Mouse (Mus musculus) thymus, adult 2 months (tissue): ENCODE results near the gene Birc6. TPM values are rescaled to one million over a fixed set of nuclear protein-coding genes. Genes with fewer than 3 reads are reported as not detected.
"Not testable (repeated sequence)": the region's sequence is repeated elsewhere in the genome, so short reads cannot be mapped to it uniquely, and the experiment has no call there.

Source experiments
- DNase-seq: peaks from one replicate; pipeline ENCODE4 v3.0.0; 2021
- H3K27ac ChIP-seq: fragments of 200-500 bp; 2 replicates; pipeline ENCODE4 v1.5.1; 2012; ENCODE audit warnings: low read length, control low read depth; ENCODE audit not compliant: control insufficient read depth, insufficient read depth
- H3K27me3 ChIP-seq: fragments of 200-500 bp; 2 replicates; pipeline ENCODE4 v1.6.1; 2012; ENCODE audit warnings: mild to moderate bottlenecking, low read length, moderate library complexity, mixed read lengths; ENCODE audit not compliant: control insufficient read depth, insufficient read depth
- H3K36me3 ChIP-seq: fragments of 200-500 bp; 2 replicates; pipeline ENCODE4 v1.6.1; 2012; ENCODE audit warnings: mild to moderate bottlenecking, low read length, moderate library complexity; ENCODE audit not compliant: control insufficient read depth, insufficient read depth
- H3K4me1 ChIP-seq: fragments of 200-500 bp; replicated peaks from 2 replicates; pipeline ENCODE4 v1.6.1; 2012; ENCODE audit warnings: low read length; ENCODE audit not compliant: control insufficient read depth, insufficient read depth
- H3K4me3 ChIP-seq: fragments of 200-500 bp; 2 replicates; pipeline ENCODE4 v1.5.1; 2012; ENCODE audit warnings: mild to moderate bottlenecking, low read length, control low read depth, moderate library complexity; ENCODE audit not compliant: control insufficient read depth, insufficient read depth
- CTCF ChIP-seq: fragments of 200-500 bp; IDR thresholded peaks from 2 replicates; pipeline ENCODE4 v1.5.1; 2012; ENCODE audit warnings: mild to moderate bottlenecking, control low read depth, low read length, moderate library complexity, borderline replicate concordance; ENCODE audit not compliant: control insufficient read depth, poor library complexity, insufficient read depth; ENCODE audit errors: extremely low read depth
- POLR2A ChIP-seq: fragments of 200-500 bp; IDR thresholded peaks from 2 replicates; pipeline ENCODE4 v1.6.1; 2012; ENCODE audit warnings: mild to moderate bottlenecking, low read length, control low read depth, moderate library complexity; ENCODE audit not compliant: control insufficient read depth, poor library complexity, insufficient read depth; ENCODE audit errors: extremely low read depth
- WGBS: fragments of 180-500 bp; shearing (Covaris S2); methylation state at CpG from one replicate; pipeline ENCODE4 v1.1.7; 2018; 5-methylcytosine and 5-hydroxymethylcytosine counted together
- polyA plus RNA-seq: library from polyadenylated mRNA; depleted of rRNA; stranded (reverse); fragments of >200 nt; gene quantifications from 2 replicates; pipeline ENCODE4 v1.2.3, GENCODE M21; 2012

Gene Birc6
- polyA plus RNA-seq, 1 experiment, result 221 TPM

GRCm38 (mm10) chr17:74670031-74670430 lies 141.9 kb downstream of the Birc6 start:
- TF ChIP-seq POLR2A (no peak), CTCF (no peak)
- H3K4me1 ChIP-seq, result no peaks in the 10 kb centered on the region
- H3K27ac ChIP-seq, result no peak overlapping the region
- H3K27me3 ChIP-seq, result no peaks in the 10 kb centered on the region
- peaks cover 38% of the 10 kb centered on the region for H3K36me3 ChIP-seq
- H3K4me3 ChIP-seq, result no peak overlapping the region
- WGBS, result 96% methylated on average over 13 of the region's 13 CpGs
- no peak for DNase-seq

DNA sequence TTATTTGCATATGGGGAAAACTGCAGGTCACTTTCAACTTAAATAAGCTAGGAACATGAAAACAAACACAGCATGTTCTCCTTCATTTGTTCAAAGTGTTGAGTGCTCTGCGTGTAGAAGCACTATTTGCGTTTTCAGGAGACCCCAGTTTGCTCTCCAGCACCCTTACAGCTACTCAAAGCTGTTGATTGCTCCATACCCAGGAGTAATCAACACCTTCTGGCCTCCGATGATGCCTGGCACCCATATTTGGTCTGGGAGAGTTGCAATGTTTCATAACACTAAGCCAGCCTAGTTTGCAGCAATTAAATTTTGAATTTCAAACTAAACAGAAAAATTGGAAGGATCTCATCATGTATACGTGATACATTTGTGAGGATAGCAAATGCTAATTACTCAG lies 144.4 kb downstream of the Birc6 start:
- no peak for DNase-seq
- TF ChIP-seq CTCF (no peak), POLR2A (no peak)
- peaks cover 49% of the 10 kb centered on the region for H3K36me3 ChIP-seq
- no peak overlapping the region for H3K27ac ChIP-seq
- no peaks in the 10 kb centered on the region for H3K4me1 ChIP-seq
- H3K4me3 ChIP-seq, result no peak overlapping the region
- H3K27me3 ChIP-seq, result no peaks in the 10 kb centered on the region
- WGBS, result 94% methylated on average over 4 of the region's 4 CpGs

DNA sequence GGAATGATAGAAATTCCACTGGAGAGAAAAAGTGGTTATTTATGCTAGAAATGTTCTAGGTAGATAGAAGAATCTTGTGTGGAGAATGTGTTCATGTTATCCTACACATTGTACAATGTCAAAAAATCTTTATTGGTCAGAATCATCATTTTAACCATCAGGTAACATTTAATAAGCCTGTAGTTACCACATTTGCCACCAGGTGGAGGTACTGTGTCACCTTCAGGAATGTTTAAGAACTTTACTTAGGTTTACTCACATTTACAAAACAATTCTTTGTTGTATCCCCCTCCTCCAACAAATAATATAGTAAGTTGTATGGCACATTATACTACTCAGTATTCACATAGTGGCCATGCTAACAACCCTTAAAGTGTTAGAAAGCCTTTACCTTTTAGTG lies 145.2 kb downstream of the Birc6 start:
- Histone ChIP-seq H3K27ac (no peak overlapping the region), H3K27me3 (no peaks in the 10 kb centered on the region), H3K4me3 (no peak overlapping the region), H3K4me1 (no peaks in the 10 kb centered on the region), H3K36me3 (peaks cover 56% of the 10 kb centered on the region)
- TF ChIP-seq POLR2A (no peak), CTCF (no peak)
- DNase-seq, result peak; percentile 35

GRCm38 (mm10) chr17:74678061-74678460 lies 150.0 kb downstream of the Birc6 start:
- peaks cover 49% of the 10 kb centered on the region for H3K36me3 ChIP-seq
- H3K27me3 ChIP-seq, result no peaks in the 10 kb centered on the region
- H3K4me1 ChIP-seq, result no peaks in the 10 kb centered on the region
- H3K4me3 ChIP-seq, result no peak overlapping the region
- H3K27ac ChIP-seq, result no peak overlapping the region
- no peak for DNase-seq
- 95% methylated on average over 8 of the region's 8 CpGs for WGBS
- TF ChIP-seq CTCF (no peak), POLR2A (no peak)

GRCm38 (mm10) chr17:74684927-74685326 lies 156.8 kb downstream of the Birc6 start:
- no peaks in the 10 kb centered on the region for H3K4me1 ChIP-seq
- no peak overlapping the region for H3K27ac ChIP-seq
- no peak overlapping the region for H3K4me3 ChIP-seq
- no peak for DNase-seq
- peaks cover 30% of the 10 kb centered on the region for H3K36me3 ChIP-seq
- TF ChIP-seq CTCF, result no peak
- TF ChIP-seq POLR2A, result no peak
- no peaks in the 10 kb centered on the region for H3K27me3 ChIP-seq
- 100% methylated on average over 3 of the region's 3 CpGs for WGBS

GRCm38 (mm10) chr17:74688555-74688954 lies 160.5 kb downstream of the Birc6 start:
- Histone ChIP-seq H3K27ac (no peak overlapping the region), H3K4me1 (no peaks in the 10 kb centered on the region), H3K4me3 (no peak overlapping the region), H3K27me3 (no peaks in the 10 kb centered on the region), H3K36me3 (peaks cover 52% of the 10 kb centered on the region)
- DNase-seq, result no peak
- TF ChIP-seq POLR2A (no peak), CTCF (no peak)
- WGBS, result 98% methylated on average over 2 of the region's 2 CpGs

DNA sequence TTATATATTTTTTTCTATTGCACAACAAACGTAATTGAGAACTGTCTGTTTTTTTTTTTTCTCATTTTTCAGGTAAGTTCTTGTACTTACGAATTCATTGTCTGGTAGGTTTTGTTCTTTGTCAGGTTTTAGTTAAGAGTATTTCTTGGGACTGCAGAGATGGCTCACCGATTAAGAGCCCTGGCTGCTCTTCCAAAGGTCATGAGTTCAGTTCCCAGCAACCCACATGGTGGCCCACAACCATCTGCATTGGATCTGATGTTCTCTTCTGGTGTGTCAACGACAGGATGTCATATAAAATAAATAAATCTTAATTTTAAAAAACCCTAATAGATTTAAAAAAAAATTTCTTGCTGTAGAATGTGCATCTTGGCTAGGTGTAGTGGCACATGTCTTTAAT lies 161.3 kb downstream of the Birc6 start:
- no peak overlapping the region for H3K27ac ChIP-seq
- H3K4me3 ChIP-seq, result no peak overlapping the region
- no peak for DNase-seq
- WGBS, result 99% methylated on average over 4 of the region's 4 CpGs
- H3K4me1 ChIP-seq, result no peaks in the 10 kb centered on the region
- no peaks in the 10 kb centered on the region for H3K27me3 ChIP-seq
- H3K36me3 ChIP-seq, result peaks cover 52% of the 10 kb centered on the region
- no peak for TF ChIP-seq CTCF
- TF ChIP-seq POLR2A, result no peak

DNA sequence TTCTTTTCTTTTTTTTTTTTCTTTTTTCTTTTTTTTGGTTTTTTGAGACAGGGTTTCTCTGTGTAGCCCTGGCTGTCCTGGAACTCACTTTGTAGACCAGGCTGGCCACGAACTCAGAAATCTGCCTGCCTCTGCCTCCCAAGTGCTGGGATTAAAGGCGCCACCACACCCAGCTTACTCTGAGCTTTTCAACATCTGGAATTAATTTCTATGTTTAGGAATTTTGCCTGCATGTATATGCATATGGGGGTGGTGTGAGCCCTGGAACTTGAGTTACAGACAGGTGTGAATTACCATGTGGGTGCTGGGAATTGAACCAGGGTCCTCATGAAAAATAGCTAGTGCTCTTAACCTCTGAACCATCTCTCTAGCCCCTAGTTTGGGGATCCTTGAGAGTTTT lies 173.6 kb downstream of the Birc6 start:
- peaks cover 50% of the 10 kb centered on the region for H3K36me3 ChIP-seq
- not testable (repeated sequence) for H3K4me3 ChIP-seq, H3K27ac ChIP-seq, DNase-seq, H3K4me1 ChIP-seq, H3K27me3 ChIP-seq
- WGBS, result 98% methylated on average over 2 of the region's 2 CpGs
